Mouse (Mus musculus): ENCODE results near the gene Vps41.

Vps41 gene

DNA sequence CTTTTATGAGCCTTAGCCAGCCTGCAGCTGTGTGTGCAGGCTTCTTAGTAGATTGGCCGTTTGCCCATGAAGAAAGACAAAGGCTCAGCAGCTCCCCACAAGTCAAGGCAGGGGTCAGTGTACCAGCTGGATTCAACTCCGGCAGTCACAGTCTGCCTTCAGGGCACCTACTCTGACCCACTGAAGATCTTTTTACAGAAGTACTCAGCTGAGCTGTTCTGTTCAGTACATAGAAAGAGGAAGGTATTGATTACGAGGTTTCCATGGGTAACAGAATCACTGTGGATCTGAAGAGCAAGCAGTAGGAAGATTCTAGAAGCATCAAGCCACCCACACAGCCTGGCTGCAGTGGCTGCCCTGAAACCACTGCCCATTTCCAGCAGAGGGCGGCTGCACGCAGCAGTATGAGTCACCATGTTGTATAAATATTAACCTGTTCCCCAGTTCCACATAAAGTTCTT is 151.0 kb downstream of the Vps41 start:
- DNase-seq (ENCODE audit: extremely low read depth, low read depth) = no peak

DNA sequence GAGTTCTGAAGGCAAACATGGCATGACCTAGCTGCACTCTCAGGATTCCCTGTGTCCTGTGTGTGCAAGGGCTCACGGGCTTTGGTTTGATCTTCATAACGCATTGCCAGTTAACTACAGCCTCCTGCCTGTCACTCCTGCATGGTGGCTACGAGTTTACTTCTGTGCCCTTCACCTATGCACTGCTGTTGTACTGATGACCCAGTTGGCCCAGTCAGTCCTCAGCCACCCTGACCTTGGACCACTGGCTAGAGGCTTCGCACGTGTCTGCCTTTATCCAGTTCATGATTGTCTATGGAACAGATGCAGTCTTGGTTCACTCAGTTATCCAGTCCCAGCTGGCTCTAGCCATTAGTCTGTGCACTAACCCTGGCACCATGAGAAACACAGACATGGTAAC is 151.7 kb downstream of the Vps41 start:
- no peak for DNase-seq (ENCODE audit: extremely low read depth, low read depth)

DNA sequence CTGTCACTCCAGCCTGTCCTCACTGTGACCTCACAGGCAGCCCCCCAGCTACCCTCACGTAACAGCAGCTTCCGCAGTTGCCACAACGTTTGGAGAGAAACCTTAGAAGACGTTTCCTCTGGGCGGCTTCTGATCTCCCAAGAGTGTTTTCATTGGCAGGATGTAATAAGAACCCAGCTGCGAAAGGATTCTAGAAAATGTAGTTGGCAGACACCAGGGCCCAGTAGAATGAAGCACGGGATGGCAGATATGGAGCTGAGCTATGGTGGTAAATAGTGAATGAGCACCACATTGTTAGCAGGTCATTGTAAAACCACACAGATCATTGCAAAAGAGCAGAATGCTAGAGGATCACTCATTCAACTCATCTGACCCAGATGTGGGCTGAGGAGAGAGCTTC is 158.2 kb downstream of the Vps41 start:
- no peak for DNase-seq (ENCODE audit: extremely low read depth, low read depth)

DNA sequence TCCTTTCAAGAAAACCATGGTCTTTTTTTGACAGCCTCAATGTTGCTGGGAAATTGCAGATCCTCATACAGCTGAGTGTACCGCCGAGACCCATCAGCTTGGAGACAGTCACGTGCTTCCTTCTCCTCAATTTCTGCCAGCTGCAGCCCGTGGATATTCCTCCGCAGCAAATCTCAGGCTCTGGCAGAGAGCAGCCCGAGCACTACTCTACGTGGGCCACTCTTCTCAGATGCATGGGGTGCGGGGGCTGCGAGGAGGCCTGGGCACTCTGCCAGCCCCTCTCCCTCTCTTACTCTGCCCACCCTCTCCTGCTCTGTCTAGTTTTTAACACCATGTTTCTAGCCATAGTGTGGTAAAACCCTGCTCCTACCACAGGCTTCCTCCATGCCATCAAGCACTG is 175.8 kb downstream of the Vps41 start:
- no peak for DNase-seq (ENCODE audit: extremely low read depth, low read depth)

DNA sequence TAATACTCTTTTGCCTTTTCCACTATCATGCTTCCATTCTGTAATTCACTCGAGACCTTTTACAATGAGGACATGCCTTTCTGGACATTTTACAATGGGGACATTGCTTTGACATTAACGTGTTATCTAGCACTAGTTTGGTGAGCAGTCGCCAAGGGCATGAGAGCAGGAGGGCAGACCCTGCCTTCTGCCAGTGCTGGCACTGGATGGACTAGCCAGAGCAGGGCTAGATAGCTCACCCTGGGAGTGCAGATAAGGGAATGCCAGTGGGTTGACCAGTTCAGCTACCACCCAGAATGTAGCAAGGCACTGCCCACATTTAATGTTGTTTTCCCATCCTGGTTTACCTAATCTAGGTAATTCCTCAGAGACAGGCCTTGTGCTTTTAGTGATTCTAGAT is 179.7 kb downstream of the Vps41 start:
- DNase-seq (ENCODE audit: extremely low read depth, low read depth) = no peak

DNA sequence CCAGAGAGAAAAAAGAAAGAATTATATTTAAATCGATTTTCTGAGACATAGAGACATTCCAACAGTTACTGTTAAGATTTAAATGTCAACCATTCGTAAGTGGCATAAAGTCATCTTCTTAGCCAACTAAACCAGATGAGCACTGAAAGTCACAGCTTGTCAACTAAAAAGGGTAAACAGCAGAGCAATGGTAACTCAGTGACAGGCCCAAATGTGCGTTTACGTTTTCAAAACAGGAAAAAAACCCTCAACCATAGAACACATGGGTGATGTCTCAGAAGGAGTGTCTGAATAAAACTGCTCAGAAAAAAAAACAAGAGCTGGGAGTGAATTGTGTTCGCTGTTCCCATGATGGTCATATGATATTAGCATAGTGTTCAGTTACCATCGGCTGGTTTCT is 186.5 kb downstream of the Vps41 start:
- DNase-seq (ENCODE audit: extremely low read depth, low read depth) = no peak

DNA sequence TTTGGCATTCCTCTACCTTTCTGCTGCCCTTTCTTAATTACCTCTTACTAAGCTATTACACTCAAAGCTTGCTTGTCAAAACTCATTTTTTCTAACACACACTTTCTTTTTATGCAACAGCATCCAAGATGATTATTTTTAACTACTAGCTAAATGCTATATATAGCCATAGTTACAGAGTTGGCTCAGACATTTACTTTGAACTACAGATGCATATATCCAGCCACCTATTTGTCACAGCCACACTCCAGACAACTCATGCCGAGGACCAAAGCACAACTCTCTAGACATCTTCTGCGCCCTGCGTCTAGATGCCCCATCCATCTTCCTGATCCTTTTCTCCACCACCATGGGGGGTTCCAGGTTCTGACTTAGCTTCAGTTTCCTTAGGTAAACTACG is 197.7 kb downstream of the Vps41 start:
- DNase-seq (ENCODE audit: extremely low read depth, low read depth) = no peak

All from MEL-GATA-1-ER (cell line).